Mouse (Mus musculus) myocyte (in vitro differentiated cells): Measurements from ENCODE around the gene Mtx1.

Experiments
- CEBPB ChIP-seq: IDR thresholded peaks from 2 replicates; pipeline ENCODE4 v1.6.1; 2011; ENCODE audit warnings: mild to moderate bottlenecking, moderate library complexity; ENCODE audit not compliant: poor library complexity, insufficient read depth, severe bottlenecking
- POLR2A ChIP-seq: IDR thresholded peaks from one replicate; pipeline ENCODE4 v1.6.1; 2011; ENCODE audit warnings: low read depth, mild to moderate bottlenecking, control low read depth, moderate library complexity; ENCODE audit not compliant: insufficient read length
- POLR2AphosphoS2 ChIP-seq: IDR thresholded peaks from one replicate; pipeline ENCODE4 v1.6.1; 2011; ENCODE audit warnings: low read depth, control low read depth; ENCODE audit not compliant: insufficient read length
- USF1 ChIP-seq: IDR thresholded peaks from one replicate; pipeline ENCODE4 v1.6.1; 2011; ENCODE audit warnings: low read depth, mild to moderate bottlenecking, control low read depth, moderate library complexity

- TF ChIP-seq POLR2AphosphoS2 (no peak), POLR2A (no peak), CEBPB (no peak), USF1 (no peak)
Measured at GRCm38 (mm10) chr3:89259076-89259475, 32.2 kb upstream of the Mtx1 start, which contains the start of gene Dpm3.
